Mouse (Mus musculus): ENCODE results near the gene Tctex1d4. TPM values are rescaled to one million over a fixed set of nuclear protein-coding genes. Genes with fewer than 3 reads are reported as not detected.
A peak's percentile ranks its signal among the peaks of the same experiment; 100 is the strongest.

Tctex1d4 gene
- polyA plus RNA-seq, 1 experiment from 2014 or later: 0.11 TPM

DNA sequence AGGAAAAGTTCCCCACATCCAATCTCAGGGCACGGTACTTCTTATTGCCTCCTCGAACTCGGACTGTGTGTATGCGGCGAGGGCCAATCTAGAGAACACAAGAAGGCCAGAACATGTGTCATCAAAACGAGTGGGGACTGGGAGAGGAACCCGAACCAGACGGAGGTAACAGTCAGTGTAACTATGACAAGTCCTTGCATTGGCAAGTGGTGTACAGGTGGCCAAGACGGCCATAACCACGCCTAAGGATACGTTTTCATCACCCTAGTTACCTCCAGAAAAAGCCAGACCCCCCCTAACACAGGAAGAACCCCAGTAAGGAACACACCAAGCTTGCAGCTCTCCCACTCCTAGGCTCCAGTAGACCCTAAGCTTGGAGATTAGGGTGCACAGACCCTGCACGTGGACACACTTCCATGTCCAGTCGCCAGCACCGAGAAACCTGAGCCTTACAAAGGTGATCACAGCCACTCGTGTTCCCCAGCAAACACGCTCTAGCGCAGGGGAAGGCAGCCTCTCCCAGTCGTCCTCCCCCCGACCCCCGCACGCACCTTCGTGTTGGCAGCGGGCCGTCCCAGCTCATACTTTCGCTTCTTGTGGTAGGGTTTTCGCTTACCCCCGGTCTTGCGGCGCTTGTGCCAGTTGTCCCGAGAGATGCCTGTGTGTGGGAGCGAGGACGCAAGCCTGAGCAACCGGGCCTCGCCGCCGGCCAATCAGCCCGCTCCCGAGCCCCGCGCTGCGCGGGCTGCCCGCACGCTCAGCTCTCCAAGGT, 28.6 kb downstream of the Tctex1d4 start:
- Histone ChIP-seq H3K27ac (ENCODE audit: low read length) (peak overlapping the region; percentile 81), H3K4me2 (ENCODE audit: low read depth, low read length) (peak overlapping the region; percentile 82), H3K4me3 (ENCODE audit: low read depth, low read length) (peak overlapping the region; percentile 92), H3K9me3 (replicated peaks; ENCODE audit: control insufficient read depth, low read length) (no peaks in the 10 kb centered on the region), H3K36me3 (ENCODE audit: control insufficient read depth, insufficient read depth) (peaks cover 42% of the 10 kb centered on the region), H3K27me3 (ENCODE audit: control insufficient read depth, insufficient read depth, low read depth, low read length) (no peaks in the 10 kb centered on the region), H3K4me1 (ENCODE audit: control insufficient read depth, low read depth, low read length) (peaks cover 21% of the 10 kb centered on the region), H3K9ac (ENCODE audit: low read depth, low read length) (peak overlapping the region; percentile 88)
- peak; percentile 5; the same call in 1 of the 2 replicates for ATAC-seq (ENCODE audit: low read depth)
- 2% methylated on average over 44 of the region's 44 CpGs for WGBS (ENCODE audit: insufficient replicate concordance)

DNA sequence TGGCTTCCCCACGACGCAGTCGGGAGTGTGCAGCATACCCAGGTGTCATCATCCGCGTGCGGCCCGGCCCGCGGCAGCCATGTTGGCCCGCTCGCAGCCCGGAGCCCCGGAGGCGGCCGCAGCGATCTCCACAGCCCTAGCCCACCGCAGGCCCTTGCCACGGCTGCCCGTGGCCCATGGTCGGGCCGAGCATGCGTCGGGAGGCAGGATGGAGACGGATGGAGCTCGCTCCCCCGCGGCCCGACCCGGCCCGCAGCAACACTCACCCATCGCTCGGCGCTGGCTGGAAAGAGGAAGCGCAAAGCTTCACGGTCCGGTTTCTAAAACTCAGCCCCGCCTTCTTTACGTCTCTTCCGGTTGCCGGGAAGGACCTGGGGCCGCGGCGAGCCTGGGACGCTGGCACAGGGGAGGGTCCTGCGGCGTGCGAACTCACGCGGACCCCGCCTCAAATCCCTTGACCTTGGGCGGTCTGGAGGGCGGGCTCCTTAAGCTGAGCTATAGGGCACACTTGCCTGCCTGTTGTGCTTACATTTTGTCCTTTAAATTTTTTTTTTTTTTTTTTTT, 29.3 kb downstream of the Tctex1d4 start, which contains the start of gene Rps8:
Rps8 (minus strand) TSS at position 452 of the 564 bp plus-strand sequence.
- WGBS (ENCODE audit: insufficient replicate concordance): under 1% methylated on average over 52 of the region's 52 CpGs
- H3K27ac ChIP-seq (ENCODE audit: low read length): peak within 1 kb of the TSS; percentile 81
- H3K9me3 ChIP-seq (replicated peaks; ENCODE audit: control insufficient read depth, low read length): no peaks in the 10 kb centered on the region
- H3K9ac ChIP-seq (ENCODE audit: low read depth, low read length): peak within 1 kb of the TSS; percentile 88
- H3K4me2 ChIP-seq (ENCODE audit: low read depth, low read length): peak within 1 kb of the TSS; percentile 82
- peak within 1 kb of the TSS; percentile 92 for H3K4me3 ChIP-seq (ENCODE audit: low read depth, low read length)
- peaks cover 35% of the 10 kb centered on the region for H3K36me3 ChIP-seq (ENCODE audit: control insufficient read depth, insufficient read depth)
- no peaks in the 10 kb centered on the region for H3K27me3 ChIP-seq (ENCODE audit: control insufficient read depth, insufficient read depth, low read depth, low read length)
- peaks cover 21% of the 10 kb centered on the region for H3K4me1 ChIP-seq (ENCODE audit: control insufficient read depth, low read depth, low read length)
- peak; percentile 92 for ATAC-seq (ENCODE audit: low read depth)

DNA sequence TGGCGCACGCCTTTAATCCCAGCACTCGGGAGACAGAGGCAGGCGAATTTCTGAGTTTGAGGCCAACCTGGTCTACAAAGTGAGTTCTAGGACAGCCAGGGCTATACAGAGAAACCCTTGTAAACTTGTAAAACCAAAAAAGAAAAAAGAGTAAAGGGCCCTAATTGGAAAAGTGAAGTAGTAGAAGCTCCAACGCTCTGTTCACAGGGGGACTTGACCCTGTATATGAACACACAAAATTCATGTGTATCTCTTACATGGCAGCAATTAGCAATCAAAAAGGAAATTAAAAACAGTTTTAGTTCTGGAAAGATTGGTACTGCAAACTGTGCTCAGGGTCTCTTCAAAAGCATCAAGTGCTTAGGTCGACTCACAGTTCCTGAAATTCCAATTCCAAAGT, 29.8 kb downstream of the Tctex1d4 start:
- 21% methylated on average over 6 of the region's 6 CpGs for WGBS (ENCODE audit: insufficient replicate concordance)
- Histone ChIP-seq H3K9ac (ENCODE audit: low read depth, low read length) (peak overlapping the region; percentile 88), H3K27me3 (ENCODE audit: control insufficient read depth, insufficient read depth, low read depth, low read length) (no peaks in the 10 kb centered on the region), H3K4me3 (ENCODE audit: low read depth, low read length) (peak overlapping the region; percentile 92), H3K4me1 (ENCODE audit: control insufficient read depth, low read depth, low read length) (peaks cover 21% of the 10 kb centered on the region), H3K9me3 (replicated peaks; ENCODE audit: control insufficient read depth, low read length) (no peaks in the 10 kb centered on the region), H3K27ac (ENCODE audit: low read length) (peak overlapping the region; percentile 81), H3K36me3 (ENCODE audit: control insufficient read depth, insufficient read depth) (peaks cover 34% of the 10 kb centered on the region), H3K4me2 (ENCODE audit: low read depth, low read length) (peak overlapping the region; percentile 82)
- ATAC-seq (ENCODE audit: low read depth): no peak

DNA sequence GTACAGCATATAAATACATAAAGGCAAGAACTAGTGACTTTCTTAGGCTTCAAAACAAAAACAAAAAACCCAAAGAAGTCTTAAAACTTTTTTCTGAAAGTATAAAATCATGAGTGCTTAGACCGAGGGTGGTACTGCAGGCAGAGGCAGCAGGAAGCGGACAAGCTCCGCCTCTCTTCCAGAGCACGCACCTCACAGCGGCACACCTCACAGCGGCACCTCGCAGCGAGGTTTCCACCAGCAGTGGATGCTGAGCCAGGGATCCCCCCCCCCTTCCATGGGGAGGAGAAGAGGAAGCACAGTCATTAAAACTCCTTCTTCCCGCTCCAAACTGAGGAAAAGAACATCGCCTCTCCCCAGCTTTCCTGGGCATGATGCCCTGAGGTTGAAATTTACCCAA, 33.1 kb downstream of the Tctex1d4 start:
- no peak overlapping the region for H3K4me3 ChIP-seq (ENCODE audit: low read depth, low read length)
- H3K9ac ChIP-seq (ENCODE audit: low read depth, low read length): no peak overlapping the region
- no peak for ATAC-seq (ENCODE audit: low read depth)
- H3K9me3 ChIP-seq (replicated peaks; ENCODE audit: control insufficient read depth, low read length): no peaks in the 10 kb centered on the region
- H3K36me3 ChIP-seq (ENCODE audit: control insufficient read depth, insufficient read depth): peaks cover 35% of the 10 kb centered on the region
- WGBS (ENCODE audit: insufficient replicate concordance): 85% methylated on average over 10 of the region's 10 CpGs
- peaks cover 2% of the 10 kb centered on the region; the same call in 1 of the 2 replicates for H3K4me1 ChIP-seq (ENCODE audit: control insufficient read depth, low read depth, low read length)
- no peaks in the 10 kb centered on the region for H3K27me3 ChIP-seq (ENCODE audit: control insufficient read depth, insufficient read depth, low read depth, low read length)
- no peak overlapping the region for H3K4me2 ChIP-seq (ENCODE audit: low read depth, low read length)
- no peak overlapping the region for H3K27ac ChIP-seq (ENCODE audit: low read length)

DNA sequence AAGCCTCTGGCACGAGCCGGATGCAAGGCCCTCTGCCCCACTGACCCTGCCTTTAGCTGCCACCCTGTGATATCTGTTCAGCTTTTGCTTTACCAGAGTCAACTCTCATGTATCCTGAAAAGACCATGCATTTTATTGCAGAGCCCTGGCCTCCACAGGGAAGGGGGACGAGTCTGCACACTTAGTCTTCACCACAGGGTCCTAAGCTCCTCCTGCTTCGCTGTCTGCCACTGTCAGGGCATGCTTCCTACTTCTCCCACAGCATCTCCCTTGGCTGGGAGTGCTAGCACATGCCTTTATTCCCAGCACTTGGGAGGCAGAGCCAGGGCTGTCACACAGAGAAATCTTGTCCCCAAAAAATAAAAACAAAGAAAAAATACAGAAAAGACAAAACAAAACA, 34.6 kb downstream of the Tctex1d4 start:
- Histone ChIP-seq H3K4me3 (ENCODE audit: low read depth, low read length) (no peak overlapping the region), H3K9ac (ENCODE audit: low read depth, low read length) (no peak overlapping the region), H3K27ac (ENCODE audit: low read length) (no peak overlapping the region), H3K27me3 (ENCODE audit: control insufficient read depth, insufficient read depth, low read depth, low read length) (no peaks in the 10 kb centered on the region), H3K36me3 (ENCODE audit: control insufficient read depth, insufficient read depth) (peaks cover 50% of the 10 kb centered on the region), H3K4me1 (ENCODE audit: control insufficient read depth, low read depth, low read length) (no peaks in the 10 kb centered on the region), H3K4me2 (ENCODE audit: low read depth, low read length) (no peak overlapping the region), H3K9me3 (replicated peaks; ENCODE audit: control insufficient read depth, low read length) (no peaks in the 10 kb centered on the region)
- ATAC-seq (ENCODE audit: low read depth): no peak
- WGBS (ENCODE audit: insufficient replicate concordance): 76% methylated on average over 4 of the region's 4 CpGs

DNA sequence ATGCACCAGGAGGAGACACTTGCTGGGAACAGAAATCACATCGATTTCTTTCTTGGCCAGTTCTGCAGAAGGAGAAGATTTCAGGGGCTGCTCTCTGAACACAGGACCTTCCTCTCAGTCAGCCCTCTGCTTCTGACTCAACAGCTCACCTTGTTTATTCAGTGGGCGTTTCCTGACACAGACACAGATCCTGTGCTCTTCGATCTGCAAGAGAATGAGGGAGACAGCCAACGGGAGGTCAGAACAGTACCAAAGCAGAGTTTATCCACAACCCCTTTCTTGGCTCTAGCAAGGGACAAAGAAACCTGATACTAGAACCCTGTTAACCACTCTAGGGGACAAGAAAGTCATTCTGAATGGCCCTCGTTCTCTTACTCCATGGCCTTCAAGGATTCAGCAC, 43.3 kb downstream of the Tctex1d4 start:
- H3K27ac ChIP-seq (ENCODE audit: low read length): no peak overlapping the region
- no peaks in the 10 kb centered on the region for H3K9me3 ChIP-seq (replicated peaks; ENCODE audit: control insufficient read depth, low read length)
- H3K4me2 ChIP-seq (ENCODE audit: low read depth, low read length): no peak overlapping the region
- H3K9ac ChIP-seq (ENCODE audit: low read depth, low read length): no peak overlapping the region
- peaks cover 87% of the 10 kb centered on the region for H3K36me3 ChIP-seq (ENCODE audit: control insufficient read depth, insufficient read depth)
- H3K27me3 ChIP-seq (ENCODE audit: control insufficient read depth, insufficient read depth, low read depth, low read length): no peaks in the 10 kb centered on the region
- H3K4me1 ChIP-seq (ENCODE audit: control insufficient read depth, low read depth, low read length): no peaks in the 10 kb centered on the region
- no peak for ATAC-seq (ENCODE audit: low read depth)
- H3K4me3 ChIP-seq (ENCODE audit: low read depth, low read length): no peak overlapping the region
- WGBS (ENCODE audit: insufficient replicate concordance): 75% methylated on average over 5 of the region's 5 CpGs

Small RNAs within 50 kb of the gene (microRNA-seq; reads per million reads assigned to microRNA genes)
- gene Gm22398: not detected

Other genes starting within 250 kb of the Tctex1d4 start
- gene Zswim5, start 249.4 kb upstream of the Tctex1d4 start, polyA plus RNA-seq (2015; fragmentation: Nextera tagmentation; extraction: Ambion mirVana): 0.01 and 0.06 TPM in 2 replicates
- 518 and 567 TPM in 2 replicates for gene Urod, start 132.4 kb upstream of the Tctex1d4 start, polyA plus RNA-seq (2015; fragmentation: Nextera tagmentation; extraction: Ambion mirVana)
- 6.1 and 6.5 TPM in 2 replicates for gene Hectd3, start 131.5 kb upstream of the Tctex1d4 start, polyA plus RNA-seq (2015; fragmentation: Nextera tagmentation; extraction: Ambion mirVana)
- gene Eif2b3, start 107.4 kb upstream of the Tctex1d4 start, polyA plus RNA-seq (2015; fragmentation: Nextera tagmentation; extraction: Ambion mirVana): 20.3 and 20.8 TPM in 2 replicates
- 0.67 and 0.69 TPM in 2 replicates for gene Ptch2, start 30.7 kb upstream of the Tctex1d4 start, polyA plus RNA-seq (2015; fragmentation: Nextera tagmentation; extraction: Ambion mirVana)
- 1.5 and 1.8 TPM in 2 replicates for gene Btbd19, start 1.1 kb upstream of the Tctex1d4 start, polyA plus RNA-seq (2015; fragmentation: Nextera tagmentation; extraction: Ambion mirVana)
- 2.2 TPM in 2 replicates for gene Plk3, start 7.2 kb downstream of the Tctex1d4 start, polyA plus RNA-seq (2015; fragmentation: Nextera tagmentation; extraction: Ambion mirVana)
- 514 and 522 TPM in 2 replicates for gene Rps8, start 29.4 kb downstream of the Tctex1d4 start, polyA plus RNA-seq (2015; fragmentation: Nextera tagmentation; extraction: Ambion mirVana)
- 26.8 and 28.9 TPM in 2 replicates for gene Kif2c, start 55.8 kb downstream of the Tctex1d4 start, polyA plus RNA-seq (2015; fragmentation: Nextera tagmentation; extraction: Ambion mirVana)
- gene Tmem53, start 125.2 kb downstream of the Tctex1d4 start, polyA plus RNA-seq (2015; fragmentation: Nextera tagmentation; extraction: Ambion mirVana): 10.8 and 10.9 TPM in 2 replicates
- 0.09 TPM in 1 of 2 replicates, not detected in the other for gene Armh1, start 125.3 kb downstream of the Tctex1d4 start, polyA plus RNA-seq (2015; fragmentation: Nextera tagmentation; extraction: Ambion mirVana)

Data from liver, embryonic 16.5 days (tissue).